ENCODE assay signal across 12 mouse cellular contexts in the genomic region with DNA sequence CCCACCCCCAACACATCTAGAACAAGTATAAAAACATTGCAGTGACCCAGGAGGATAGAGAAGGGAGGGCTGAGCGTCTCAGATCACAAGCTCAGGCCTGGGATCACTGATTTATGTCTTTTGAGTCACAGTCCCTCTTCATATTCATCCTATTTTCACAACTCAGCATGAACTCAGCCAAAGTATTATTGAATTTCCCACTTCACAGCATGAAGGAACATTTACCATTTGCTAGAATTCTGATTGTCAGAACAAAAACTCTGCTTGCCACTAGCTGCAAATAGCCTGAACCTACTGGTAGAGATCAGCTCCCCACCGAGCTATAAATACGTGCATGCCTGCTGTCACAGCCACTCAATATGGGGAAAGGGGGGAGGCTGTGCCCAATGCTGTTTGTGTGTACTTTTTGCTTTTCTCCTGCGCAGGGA. TPM values are rescaled to one million over a fixed set of nuclear protein-coding genes. Genes with fewer than 3 reads are reported as not detected.
DNase-seq lines count a peak whose midpoint lies in the region; ATAC-seq lines count a peak whose summit lies in the region.
"Had no signal": no experiment of that assay in that cellular context is flagged by ENCODE, and none has a peak within 500 bp of the region (broad histone marks: within the 10 kb centered on the region; RNA-seq: fewer than 3 reads in every experiment).

No protein-coding gene starts in this region.

- H3K9me3 ChIP-seq in neural tube, embryonic 11.5 days (ENCODE audit: control insufficient read depth, low read length), result no peaks in the 10 kb centered on the region
- H3K9me3 ChIP-seq: lung, embryonic 15.5 days had no signal

- ATAC-seq in neural tube, embryonic 11.5 days (ENCODE audit: insufficient read depth, low FRiP score, low TSS enrichment), result no peak

- no peaks in the 10 kb centered on the region for H3K36me3 ChIP-seq in neural tube, embryonic 11.5 days (ENCODE audit: control insufficient read depth, insufficient read depth, low read length)
- H3K36me3 ChIP-seq: lung, embryonic 15.5 days had no signal

- H3K27ac ChIP-seq in neural tube, embryonic 11.5 days (ENCODE audit: low read depth, low read length), result no peak overlapping the region
- H3K27ac ChIP-seq: lung, embryonic 15.5 days had no signal

- intact Hi-C loops in gastrocnemius, postnatal 14 days (cut with DNase I; ENCODE audit: low total_unique reads), result no loop called here

- H3K27me3 ChIP-seq in neural tube, embryonic 11.5 days (ENCODE audit: control insufficient read depth, insufficient read depth, low read length), result no peaks in the 10 kb centered on the region
- H3K27me3 ChIP-seq: lung, embryonic 15.5 days had no signal

- WGBS in neural tube, embryonic 11.5 days, result 33% methylated on average over 4 of the region's 4 CpGs

- peak; percentile 49 for DNase-seq in gastrocnemius, adult 18-20 months (ENCODE audit: low spot score)
- DNase-seq in gastrocnemius, postnatal 14 days, result no peak
- DNase-seq in neural tube, embryonic 11.5 days (ENCODE audit: low spot score), result peak; percentile 18
- no peak for DNase-seq in neural tube, embryonic 10.5 days (ENCODE audit: extremely low spot score, low spot score)
- peak; percentile 43 for DNase-seq in layer of hippocampus, adult 9-11 months
- DNase-seq in liver (no peak), MN1 (ENCODE audit: low spot score) (no peak)
- DNase-seq in adrenal gland, adult (ENCODE audit: inconsistent age in 2 of 2, low spot score in 1 of 2), result no peak
- DNase-seq: kidney, postnatal 14 days; right cerebral cortex, postnatal 25 days had no signal

- no peaks in the 10 kb centered on the region for H3K4me1 ChIP-seq in neural tube, embryonic 11.5 days (ENCODE audit: control insufficient read depth, insufficient read depth, low read length)
- H3K4me1 ChIP-seq: lung, embryonic 15.5 days had no signal

- no peak overlapping the region for H3K4me3 ChIP-seq in neural tube, embryonic 11.5 days (ENCODE audit: low read depth, low read length)
- H3K4me3 ChIP-seq: lung, embryonic 15.5 days; myocyte had no signal

- no peak overlapping the region for H3K9ac ChIP-seq in neural tube, embryonic 11.5 days (ENCODE audit: low read length)
- H3K9ac ChIP-seq: lung, embryonic 15.5 days had no signal

- no peak overlapping the region for H3K4me2 ChIP-seq in neural tube, embryonic 11.5 days (ENCODE audit: low read depth)
- H3K4me2 ChIP-seq: lung, embryonic 15.5 days had no signal

RNA-seq across cellular contexts. Expression of gene Ppp1r17, which starts 59.1 kb away (rescaled TPM):
- total RNA-seq in gastrocnemius, adult 18-20 months (2021), result not detected
- not detected for total RNA-seq in gastrocnemius, postnatal 14 days (2021)
- 51.2 and 52.9 TPM in 2 replicates for polyA plus RNA-seq in neural tube, embryonic 11.5 days (2014; fragmentation: Nextera tagmentation; extraction: Ambion mirVana)
- polyA plus RNA-seq: myocyte had no signal

Comparison
In these comparisons a context has a peak if more than half of its experiments do, and no peak if none do; other contexts are left out.
1. DNase-seq: peak in gastrocnemius, adult 18-20 months (single experiment), neural tube, embryonic 11.5 days (single experiment) and layer of hippocampus, adult 9-11 months (single experiment); none in gastrocnemius, postnatal 14 days (single experiment), neural tube, embryonic 10.5 days (single experiment), liver (single experiment), MN1 (single experiment) and adrenal gland, adult (0 of 2).